Mouse (Mus musculus): Measurements from ENCODE around the gene Sestd1. TPM values are rescaled to one million over a fixed set of nuclear protein-coding genes. Genes with fewer than 3 reads are reported as not detected.

Gene Sestd1
- total and polyA plus RNA-seq, 2 experiments from 2014 or later, result 21.0 to 41.3 TPM

DNA sequence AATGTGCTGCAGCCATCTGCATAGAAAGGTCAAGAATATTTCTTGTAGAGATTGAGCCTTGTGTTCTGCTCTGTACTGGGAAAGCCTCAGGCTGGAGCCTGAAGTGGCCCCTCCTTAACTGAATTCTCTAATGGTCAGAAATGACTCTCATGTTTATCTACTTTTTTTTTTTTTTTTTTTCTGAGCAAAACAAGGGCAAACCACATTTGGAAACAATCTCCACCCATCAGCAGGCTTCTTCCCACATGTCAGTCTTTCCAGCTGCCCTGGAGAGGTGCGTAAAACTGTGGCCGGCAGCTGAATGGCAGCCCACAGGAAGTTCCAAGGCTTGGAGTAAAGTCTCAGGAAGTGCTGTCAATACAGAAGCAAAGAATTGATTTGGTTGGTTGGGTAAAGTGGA is 6.4 kb upstream of the Sestd1 start:
- H3K9me3 ChIP-seq (ENCODE audit: low read length), result no peaks in the 10 kb centered on the region
- no peak overlapping the region for H3K4me3 ChIP-seq (ENCODE audit: low read length)
- H3K4me1 ChIP-seq (ENCODE audit: insufficient read depth, low read length), result no peaks in the 10 kb centered on the region
- H3K9ac ChIP-seq (replicated peaks; ENCODE audit: low read length), result no peak overlapping the region
- H3K36me3 ChIP-seq (ENCODE audit: insufficient read depth, low read length), result no peaks in the 10 kb centered on the region
- no peak overlapping the region for H3K4me2 ChIP-seq (ENCODE audit: low read depth, low read length)
- ATAC-seq (no peak), DNase-seq (ENCODE audit: low spot score) (no peak)
- WGBS, result 58% methylated on average over 2 of the region's 2 CpGs
- no peak overlapping the region for H3K27ac ChIP-seq
- TF ChIP-seq CTCF (IDR thresholded peaks at IDR 0.05; ENCODE audit: low read depth), result no peak
- H3K27me3 ChIP-seq (ENCODE audit: insufficient read depth, low read length), result no peaks in the 10 kb centered on the region

DNA sequence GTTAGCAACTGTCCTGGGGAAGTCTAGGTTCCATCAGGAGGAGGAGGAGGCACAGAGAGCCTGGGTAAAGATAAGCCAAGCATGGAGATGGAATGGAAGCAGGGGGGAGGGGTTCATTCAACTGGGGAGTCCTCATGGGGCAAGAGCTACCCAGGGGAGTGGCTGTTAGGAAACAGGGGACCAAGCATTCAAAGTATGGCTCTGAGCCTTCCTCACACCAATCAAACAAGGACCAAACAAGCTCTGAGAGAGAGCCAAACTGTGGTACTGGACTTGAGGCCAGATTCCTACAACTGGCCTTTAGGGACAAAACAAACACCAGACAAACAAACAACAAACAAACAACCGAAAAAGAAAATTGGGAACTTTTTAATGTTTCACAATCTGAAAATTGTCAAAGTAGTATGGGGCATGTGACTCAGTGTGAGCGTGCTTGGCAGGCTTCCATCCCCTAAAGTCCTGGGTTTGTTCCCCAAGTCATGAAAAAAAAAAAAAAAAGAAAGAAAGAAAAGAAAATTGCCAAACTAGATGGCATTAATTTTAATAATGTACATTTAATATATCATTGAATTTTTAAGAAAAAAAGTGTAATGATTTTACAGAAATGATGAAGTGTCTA is 4.0 kb upstream of the Sestd1 start:
- Histone ChIP-seq H3K27me3 (ENCODE audit: insufficient read depth, low read length) (no peaks in the 10 kb centered on the region), H3K4me1 (ENCODE audit: insufficient read depth, low read length) (no peaks in the 10 kb centered on the region), H3K9ac (replicated peaks; ENCODE audit: low read length) (no peak overlapping the region), H3K36me3 (ENCODE audit: insufficient read depth, low read length) (no peaks in the 10 kb centered on the region), H3K4me2 (ENCODE audit: low read depth, low read length) (no peak overlapping the region), H3K27ac (no peak overlapping the region), H3K4me3 (ENCODE audit: low read length) (no peak overlapping the region), H3K9me3 (ENCODE audit: low read length) (no peaks in the 10 kb centered on the region)
- DNase-seq (ENCODE audit: low spot score) (no peak), ATAC-seq (no peak)
- no peak for TF ChIP-seq CTCF (IDR thresholded peaks at IDR 0.05; ENCODE audit: low read depth)
- WGBS, result 77% methylated on average over 2 of the region's 2 CpGs

DNA sequence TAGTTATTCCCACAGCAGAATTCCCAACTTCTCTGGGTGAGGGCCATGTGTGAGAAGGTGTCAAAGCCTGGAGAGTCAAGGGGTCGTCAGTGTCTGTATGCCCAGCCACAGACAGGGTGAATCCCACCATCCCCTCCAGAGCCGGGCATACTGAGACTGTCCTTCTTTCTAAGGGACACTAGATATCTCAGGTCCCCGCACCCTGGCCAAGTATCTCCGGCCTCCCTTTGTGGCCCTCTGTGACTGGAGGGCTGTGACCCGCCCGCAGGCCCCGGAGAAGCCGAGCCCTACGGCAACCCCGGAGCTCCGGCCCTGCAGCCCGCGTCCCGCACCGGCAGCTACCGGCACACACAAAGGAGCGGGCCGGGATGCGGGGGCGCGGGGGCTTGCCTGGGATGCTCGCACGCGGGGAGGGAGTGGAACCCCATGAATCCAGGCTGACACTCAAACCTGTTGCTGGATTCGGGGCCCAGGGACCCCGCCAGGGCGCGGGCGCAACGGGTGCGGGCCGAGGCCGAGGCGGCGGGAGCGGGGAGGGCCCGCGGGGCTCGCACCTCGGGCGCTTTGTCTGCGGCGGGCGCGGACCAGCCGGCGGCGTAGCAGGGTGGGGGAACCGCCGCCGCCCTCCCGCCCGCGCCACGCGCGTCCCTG is 406 bp downstream of the Sestd1 start:
- ATAC-seq, result peak; percentile 65
- DNase-seq (ENCODE audit: low spot score), result peak; percentile 52
- H3K4me2 ChIP-seq (ENCODE audit: low read depth, low read length), result peak overlapping the region; percentile 86
- H3K9ac ChIP-seq (replicated peaks; ENCODE audit: low read length), result peak overlapping the region; percentile 95
- no peaks in the 10 kb centered on the region for H3K9me3 ChIP-seq (ENCODE audit: low read length)
- H3K27me3 ChIP-seq (ENCODE audit: insufficient read depth, low read length), result no peaks in the 10 kb centered on the region
- no peaks in the 10 kb centered on the region for H3K4me1 ChIP-seq (ENCODE audit: insufficient read depth, low read length)
- WGBS, result under 1% methylated on average over 53 of the region's 57 CpGs
- no peaks in the 10 kb centered on the region for H3K36me3 ChIP-seq (ENCODE audit: insufficient read depth, low read length)
- peak overlapping the region; percentile 91 for H3K4me3 ChIP-seq (ENCODE audit: low read length)
- no peak for TF ChIP-seq CTCF (IDR thresholded peaks at IDR 0.05; ENCODE audit: low read depth)
- H3K27ac ChIP-seq, result peak overlapping the region; percentile 90

DNA sequence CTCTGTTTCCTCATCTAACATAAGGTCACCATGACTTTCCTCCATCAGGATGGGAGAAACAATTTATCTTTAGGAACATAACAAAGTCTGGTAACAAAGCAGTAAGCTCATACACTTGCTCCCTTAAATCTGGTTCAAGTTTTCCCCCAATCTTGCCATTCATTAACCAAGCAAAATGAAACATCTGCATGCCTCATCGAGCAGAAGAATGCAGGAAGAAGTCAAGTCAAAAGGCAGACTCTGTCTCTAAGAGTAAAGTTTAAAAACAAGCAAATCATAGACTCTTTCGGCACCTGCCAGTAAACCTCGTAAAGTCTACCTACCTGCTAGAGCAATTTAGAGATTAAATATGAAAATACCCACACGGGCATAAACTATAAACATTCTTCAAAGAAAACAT is 3.1 kb downstream of the Sestd1 start:
- Histone ChIP-seq H3K9ac (replicated peaks; ENCODE audit: low read length) (no peak overlapping the region), H3K4me3 (ENCODE audit: low read length) (no peak overlapping the region), H3K9me3 (ENCODE audit: low read length) (no peaks in the 10 kb centered on the region), H3K4me2 (ENCODE audit: low read depth, low read length) (no peak overlapping the region), H3K27ac (no peak overlapping the region), H3K36me3 (ENCODE audit: insufficient read depth, low read length) (no peaks in the 10 kb centered on the region), H3K27me3 (ENCODE audit: insufficient read depth, low read length) (no peaks in the 10 kb centered on the region), H3K4me1 (ENCODE audit: insufficient read depth, low read length) (peaks cover 6% of the 10 kb centered on the region; the same call in 1 of the 2 replicates)
- ATAC-seq (no peak), DNase-seq (ENCODE audit: low spot score) (no peak)
- TF ChIP-seq CTCF (IDR thresholded peaks at IDR 0.05; ENCODE audit: low read depth), result no peak
- 65% methylated on average over 4 of the region's 4 CpGs for WGBS

DNA sequence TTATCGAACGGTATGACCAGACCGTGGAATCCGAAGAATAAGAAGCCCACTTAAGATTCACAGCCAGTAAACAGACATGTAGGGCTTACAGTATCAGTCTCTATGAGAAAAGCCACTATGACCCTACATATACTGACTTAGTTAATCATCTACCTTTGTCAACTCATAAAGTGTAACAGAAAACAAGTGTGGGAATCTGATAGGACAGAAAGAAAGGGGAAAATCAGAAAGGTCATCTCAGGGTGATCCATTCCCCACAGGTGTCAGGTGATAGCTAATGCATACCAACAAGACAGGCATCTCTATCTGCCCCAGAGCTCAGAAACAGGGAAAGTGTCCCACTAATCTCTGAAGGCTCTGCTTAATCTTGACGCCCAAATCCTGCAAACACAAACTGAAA is 4.5 kb downstream of the Sestd1 start:
- no peak overlapping the region for H3K4me3 ChIP-seq (ENCODE audit: low read length)
- H3K9me3 ChIP-seq (ENCODE audit: low read length), result no peaks in the 10 kb centered on the region
- H3K27ac ChIP-seq, result no peak overlapping the region
- DNase-seq (ENCODE audit: low spot score) (no peak), ATAC-seq (no peak)
- no peak overlapping the region for H3K4me2 ChIP-seq (ENCODE audit: low read depth, low read length)
- WGBS, result 90% methylated on average over 5 of the region's 5 CpGs
- no peaks in the 10 kb centered on the region for H3K27me3 ChIP-seq (ENCODE audit: insufficient read depth, low read length)
- TF ChIP-seq CTCF (IDR thresholded peaks at IDR 0.05; ENCODE audit: low read depth), result no peak
- H3K9ac ChIP-seq (replicated peaks; ENCODE audit: low read length), result no peak overlapping the region
- no peaks in the 10 kb centered on the region for H3K36me3 ChIP-seq (ENCODE audit: insufficient read depth, low read length)
- H3K4me1 ChIP-seq (ENCODE audit: insufficient read depth, low read length), result peaks cover 6% of the 10 kb centered on the region; the same call in 1 of the 2 replicates

DNA sequence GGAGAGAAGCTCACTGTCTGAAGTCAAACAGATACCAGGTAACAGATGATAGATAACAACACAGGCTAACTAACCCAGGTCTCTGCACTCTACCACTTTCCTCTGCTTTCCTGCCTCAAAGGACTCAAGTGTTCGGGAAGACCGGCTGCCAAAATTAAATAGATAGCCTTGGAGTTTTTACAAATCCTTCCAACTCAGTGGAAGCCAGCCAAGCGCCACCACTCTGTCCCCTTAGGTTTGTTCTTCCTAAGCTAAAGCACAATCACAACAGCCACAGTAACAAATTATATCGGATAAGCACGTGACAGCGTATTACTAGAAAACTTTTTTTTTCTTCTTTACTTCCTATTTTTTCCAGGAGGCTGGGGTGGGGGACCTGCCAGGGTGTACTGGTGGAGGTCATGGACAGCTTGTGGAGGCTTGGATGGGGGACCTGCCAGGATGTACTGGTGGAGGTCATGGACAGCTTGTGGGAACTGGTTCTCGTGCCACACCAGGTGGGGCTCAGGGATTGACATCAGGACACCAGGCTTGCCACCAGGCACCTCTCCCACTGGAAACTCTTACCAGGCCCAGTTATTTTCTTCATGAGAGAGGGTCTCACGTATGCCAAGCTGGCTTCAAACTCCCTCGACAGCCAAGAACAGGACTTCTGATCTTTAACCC is 5.3 kb downstream of the Sestd1 start:
- no peak overlapping the region for H3K4me2 ChIP-seq (ENCODE audit: low read depth, low read length)
- no peak overlapping the region for H3K27ac ChIP-seq
- H3K36me3 ChIP-seq (ENCODE audit: insufficient read depth, low read length), result no peaks in the 10 kb centered on the region
- ATAC-seq, result no peak
- no peaks in the 10 kb centered on the region for H3K9me3 ChIP-seq (ENCODE audit: low read length)
- peak; percentile 19 for DNase-seq (ENCODE audit: low spot score)
- no peaks in the 10 kb centered on the region for H3K27me3 ChIP-seq (ENCODE audit: insufficient read depth, low read length)
- peaks cover 6% of the 10 kb centered on the region; the same call in 1 of the 2 replicates for H3K4me1 ChIP-seq (ENCODE audit: insufficient read depth, low read length)
- H3K9ac ChIP-seq (replicated peaks; ENCODE audit: low read length), result no peak overlapping the region
- no peak for TF ChIP-seq CTCF (IDR thresholded peaks at IDR 0.05; ENCODE audit: low read depth)
- no peak overlapping the region for H3K4me3 ChIP-seq (ENCODE audit: low read length)
- WGBS, result 55% methylated on average over 9 of the region's 9 CpGs

Measured in hindbrain, postnatal 0 days (tissue).